Mouse (Mus musculus) kidney, postnatal 0 days (tissue): ENCODE measurements around the gene Olfr800. TPM values are rescaled to one million over a fixed set of nuclear protein-coding genes. Genes with fewer than 3 reads are reported as not detected.

Source experiments
- ATAC-seq: fragments of 200-750 bp; cut with Nextera tagmentation; replicated peaks from 2 replicates; pipeline ENCODE4 v1.8.0; 2017; ENCODE audit warnings: low read depth, moderate number of reproducible peaks, moderate TSS enrichment, moderate library complexity; ENCODE audit not compliant: low FRiP score
- DNase-seq: peaks from one replicate; pipeline ENCODE4 v3.0.0-alpha.2; 2016; ENCODE audit warnings: low spot score
- H3K27ac ChIP-seq: fragments of 300-500 bp; sonication (generic); 2 replicates; pipeline ENCODE4 v1.5.1; 2014; ENCODE audit warnings: mild to moderate bottlenecking
- H3K27me3 ChIP-seq: fragments of 300-500 bp; sonication (generic); 2 replicates; pipeline ENCODE4 v1.6.1; 2014; ENCODE audit warnings: low read length, mixed read lengths; ENCODE audit not compliant: insufficient read depth
- H3K36me3 ChIP-seq: fragments of 300-500 bp; sonication (generic); 2 replicates; pipeline ENCODE4 v1.6.1; 2014; ENCODE audit warnings: low read length, mixed read lengths; ENCODE audit not compliant: insufficient read depth
- H3K4me1 ChIP-seq: fragments of 300-500 bp; sonication (generic); replicated peaks from 2 replicates; pipeline ENCODE4 v1.6.1; 2014; ENCODE audit warnings: antibody characterized with exemption, low read length, mixed read lengths; ENCODE audit not compliant: insufficient read depth
- H3K4me2 ChIP-seq: fragments of 300-500 bp; sonication (generic); 2 replicates; pipeline ENCODE4 v1.6.1; 2014; ENCODE audit warnings: mild to moderate bottlenecking, low read length, moderate library complexity, mixed read lengths
- H3K4me3 ChIP-seq: fragments of 300-500 bp; sonication (generic); replicated peaks from 2 replicates; pipeline ENCODE4 v1.5.1; 2014; ENCODE audit warnings: low read depth, low read length
- H3K9ac ChIP-seq: fragments of 300-500 bp; sonication (generic); 2 replicates; pipeline ENCODE4 v1.6.1; 2014; ENCODE audit warnings: low read depth, low read length
- H3K9me3 ChIP-seq: fragments of 300-500 bp; sonication (generic); replicated peaks from 2 replicates; pipeline ENCODE4 v1.6.1; 2016; ENCODE audit warnings: low read length, inconsistent platforms, mixed read lengths
- CTCF ChIP-seq: IDR thresholded peaks from 2 replicates; pipeline ENCODE4 v1.5.1; 2016; ENCODE audit warnings: antibody characterized with exemption, low read depth, mild to moderate bottlenecking, moderate library complexity
- WGBS: fragments of 180-500 bp; shearing (Covaris S2); extraction: QIAGEN DNeasy Blood & Tissue Kit; methylation state at CpG from one replicate; pipeline ENCODE4 v1.1.7; 2014; 5-methylcytosine and 5-hydroxymethylcytosine counted together
- polyA plus RNA-seq: library from polyadenylated mRNA; unstranded; fragments of >200 nt; fragmentation: Nextera tagmentation; extraction: Ambion mirVana; gene quantifications from 2 replicates; pipeline ENCODE4 v1.2.1, GENCODE M21; 2015

The Olfr800 gene
- not detected in 2 replicates for polyA plus RNA-seq

DNA sequence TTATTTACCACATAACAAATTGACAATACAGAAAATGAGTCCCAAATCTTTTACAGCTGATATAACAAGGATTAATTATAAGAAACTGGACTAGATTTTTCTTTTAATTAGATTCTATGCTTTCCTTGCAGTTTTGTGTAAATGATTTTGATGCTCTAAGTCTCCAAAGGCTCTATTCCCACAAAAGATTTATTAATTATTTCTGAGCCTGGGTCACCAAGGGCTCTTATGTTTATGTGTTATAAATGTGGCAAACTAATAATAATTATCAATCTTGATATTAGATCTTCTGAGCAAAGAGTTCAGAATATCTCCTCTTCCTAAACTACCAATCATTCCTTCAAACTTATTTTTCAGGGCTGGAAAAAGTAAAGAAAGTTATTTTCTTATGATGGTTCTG, at the start of gene Olfr800:
Olfr800 (plus strand) TSS at position 301 of the 400 bp plus-strand sequence.
- Histone ChIP-seq H3K4me1 (no peaks in the 10 kb centered on the region), H3K9me3 (no peaks in the 10 kb centered on the region), H3K4me3 (no peak within 1 kb of the TSS), H3K9ac (no peak within 1 kb of the TSS), H3K36me3 (no peaks in the 10 kb centered on the region), H3K4me2 (no peak within 1 kb of the TSS), H3K27ac (no peak within 1 kb of the TSS), H3K27me3 (no peaks in the 10 kb centered on the region)
- DNase-seq (no peak), ATAC-seq (no peak)
- TF ChIP-seq CTCF, result no peak

DNA sequence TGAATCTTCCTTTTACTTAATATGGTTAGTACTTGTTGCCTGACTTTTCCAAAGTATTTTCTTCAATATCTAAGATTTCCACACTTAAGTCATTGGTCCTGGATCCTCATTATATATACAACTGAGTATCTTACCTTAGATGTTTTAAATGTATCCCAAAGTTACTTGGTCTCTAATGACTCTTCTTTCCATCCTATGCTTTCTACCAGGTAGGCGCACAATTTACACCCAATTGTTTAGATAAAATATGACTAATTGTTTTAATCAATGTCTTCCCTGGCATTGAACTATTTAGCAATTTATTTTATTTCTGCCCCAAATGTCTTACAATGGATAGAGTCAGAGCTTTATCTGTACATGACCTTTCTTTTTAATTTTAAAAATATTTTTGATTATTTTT, 45.0 kb upstream of the Olfr800 start, which contains the start of gene Olfr796:
Olfr796 (minus strand) TSS at position 101 of the 400 bp plus-strand sequence.
- H3K9me3 ChIP-seq, result no peaks in the 10 kb centered on the region
- WGBS, result 95% methylated on average over 1 of the region's 1 CpGs
- DNase-seq (no peak), ATAC-seq (no peak)
- TF ChIP-seq CTCF, result no peak
- no peaks in the 10 kb centered on the region for H3K36me3 ChIP-seq
- H3K4me2 ChIP-seq, result no peak within 1 kb of the TSS
- no peak within 1 kb of the TSS for H3K4me3 ChIP-seq
- no peak within 1 kb of the TSS for H3K9ac ChIP-seq
- H3K27me3 ChIP-seq, result no peaks in the 10 kb centered on the region
- no peak within 1 kb of the TSS for H3K27ac ChIP-seq
- H3K4me1 ChIP-seq, result no peaks in the 10 kb centered on the region

DNA sequence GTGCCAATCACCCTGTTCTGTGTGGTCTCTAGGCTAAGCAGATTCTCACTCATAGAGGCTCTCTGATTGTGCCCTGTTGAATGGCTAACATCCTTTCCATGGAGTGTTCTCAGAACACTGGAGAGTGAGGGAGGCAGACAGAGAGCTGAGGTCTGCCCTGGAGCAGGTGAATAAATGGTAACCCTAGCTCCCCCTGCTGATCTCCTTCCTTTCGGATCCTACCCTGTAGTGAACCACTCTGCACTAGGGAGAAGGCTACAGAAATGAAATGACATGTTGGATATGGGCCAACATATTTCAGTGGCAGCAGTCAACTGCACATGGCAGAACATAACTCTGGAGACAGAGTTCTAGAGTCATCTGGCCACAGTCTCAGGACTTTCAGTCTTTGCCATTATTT, 35.8 kb upstream of the Olfr800 start:
- Histone ChIP-seq H3K36me3 (no peaks in the 10 kb centered on the region), H3K9me3 (no peaks in the 10 kb centered on the region), H3K4me1 (no peaks in the 10 kb centered on the region), H3K9ac (no peak overlapping the region), H3K4me3 (no peak overlapping the region), H3K27ac (no peak overlapping the region), H3K4me2 (no peak overlapping the region), H3K27me3 (no peaks in the 10 kb centered on the region)
- DNase-seq (no peak), ATAC-seq (no peak)
- no peak for TF ChIP-seq CTCF
- 26% methylated on average over 1 of the region's 1 CpGs for WGBS

DNA sequence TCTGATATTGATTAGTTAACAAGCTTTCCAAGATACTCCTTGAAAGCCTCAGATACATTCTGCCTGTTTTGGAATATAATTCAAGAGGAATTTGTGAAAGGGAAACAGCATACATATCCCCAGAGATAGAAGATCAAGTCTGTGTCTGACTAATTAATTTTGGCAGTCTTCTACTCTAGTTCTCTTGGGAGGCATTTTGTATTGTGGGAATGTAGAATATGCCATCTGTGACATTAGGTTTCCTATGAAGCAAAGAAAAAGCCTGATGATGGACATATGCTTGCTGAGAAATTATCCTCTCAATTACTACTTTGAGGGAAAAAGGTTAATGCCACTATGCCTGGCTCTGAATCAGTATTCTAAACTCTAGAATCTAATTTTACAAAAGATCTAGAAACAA, 34.2 kb upstream of the Olfr800 start:
- no peak overlapping the region for H3K27ac ChIP-seq
- no peaks in the 10 kb centered on the region for H3K4me1 ChIP-seq
- no peak overlapping the region for H3K4me2 ChIP-seq
- ATAC-seq (no peak), DNase-seq (no peak)
- H3K36me3 ChIP-seq, result no peaks in the 10 kb centered on the region
- H3K27me3 ChIP-seq, result no peaks in the 10 kb centered on the region
- no peak overlapping the region for H3K4me3 ChIP-seq
- no peak for TF ChIP-seq CTCF
- H3K9ac ChIP-seq, result no peak overlapping the region
- H3K9me3 ChIP-seq, result no peaks in the 10 kb centered on the region

DNA sequence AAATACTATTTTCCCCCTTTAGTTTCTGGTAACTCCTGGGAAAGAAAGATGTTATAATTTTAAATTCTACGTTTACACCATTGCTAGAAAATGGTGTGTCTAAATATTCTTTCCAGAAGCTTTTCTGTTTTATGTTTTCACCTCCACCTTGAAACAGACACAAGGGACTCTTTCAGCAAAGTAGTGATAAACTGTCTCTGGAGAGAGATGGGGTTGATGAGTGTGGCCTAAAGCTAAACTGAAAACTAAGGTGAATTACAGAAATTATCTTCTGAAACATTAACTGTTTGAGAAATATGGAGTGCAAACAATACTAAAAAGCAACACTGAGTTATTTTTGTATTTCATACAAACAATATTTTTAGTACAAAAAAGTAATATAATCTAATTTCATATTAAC, 29.7 kb upstream of the Olfr800 start, which contains the start of gene Olfr798:
Olfr798 (minus strand) TSS at position 101 of the 400 bp plus-strand sequence.
- ATAC-seq (no peak), DNase-seq (no peak)
- H3K36me3 ChIP-seq, result no peaks in the 10 kb centered on the region
- H3K4me2 ChIP-seq, result no peak within 1 kb of the TSS
- no peak within 1 kb of the TSS for H3K27ac ChIP-seq
- no peaks in the 10 kb centered on the region for H3K4me1 ChIP-seq
- no peak within 1 kb of the TSS for H3K9ac ChIP-seq
- H3K9me3 ChIP-seq, result no peaks in the 10 kb centered on the region
- H3K27me3 ChIP-seq, result no peaks in the 10 kb centered on the region
- no peak for TF ChIP-seq CTCF
- H3K4me3 ChIP-seq, result no peak within 1 kb of the TSS
- WGBS, result 70% methylated on average over 1 of the region's 1 CpGs

DNA sequence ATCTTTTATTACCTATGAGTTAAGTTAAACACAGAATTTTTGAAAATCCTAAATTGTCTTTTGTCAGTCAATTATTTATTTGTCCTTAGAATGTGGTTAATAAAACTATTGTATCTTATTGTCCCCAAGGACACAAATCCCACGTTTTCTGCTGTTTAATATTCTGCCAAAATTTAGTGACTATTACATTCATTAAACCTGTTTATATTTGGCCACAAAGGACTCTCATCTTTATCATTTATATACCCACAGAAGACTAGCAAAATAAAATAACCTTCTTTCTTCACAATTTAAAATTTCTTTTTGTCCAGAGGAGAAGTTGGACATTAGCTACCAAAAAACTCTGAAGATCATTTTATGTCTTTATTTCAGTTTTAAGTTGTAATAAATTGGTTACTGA, 20.3 kb upstream of the Olfr800 start, which contains the start of gene Olfr799:
Olfr799 (plus strand) TSS at position 301 of the 400 bp plus-strand sequence.
- no peak for ATAC-seq
- no peak within 1 kb of the TSS for H3K4me2 ChIP-seq

DNA sequence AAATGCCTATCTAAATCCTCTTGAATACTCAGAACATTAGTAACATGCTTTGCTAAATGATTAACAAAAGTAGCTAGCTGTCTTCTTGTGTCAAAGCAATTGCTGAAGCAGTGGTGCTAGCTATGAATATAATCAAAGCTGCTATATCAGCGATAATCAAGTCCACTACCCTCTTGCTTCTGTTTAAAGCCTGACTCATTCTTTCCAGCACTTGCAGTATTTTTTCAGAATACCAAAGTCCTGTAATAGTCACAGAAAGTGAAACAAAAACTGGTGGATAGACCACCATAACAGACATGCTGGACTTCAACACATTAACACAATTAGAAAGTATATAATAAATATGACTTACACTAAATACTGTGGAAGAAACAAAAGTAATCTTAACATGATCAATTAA, 5.7 kb upstream of the Olfr800 start:
- H3K9ac ChIP-seq, result no peak overlapping the region
- no peak for DNase-seq
- H3K27ac ChIP-seq, result no peak overlapping the region
- no peaks in the 10 kb centered on the region for H3K36me3 ChIP-seq
- H3K9me3 ChIP-seq, result no peaks in the 10 kb centered on the region
- H3K4me1 ChIP-seq, result no peaks in the 10 kb centered on the region
- WGBS, result 80% methylated on average over 1 of the region's 1 CpGs
- H3K4me3 ChIP-seq, result no peak overlapping the region
- H3K4me2 ChIP-seq, result no peak overlapping the region
- H3K27me3 ChIP-seq, result no peaks in the 10 kb centered on the region
- no peak for ATAC-seq
- TF ChIP-seq CTCF, result no peak

More for the DNA sequence above, 20.3 kb upstream of the Olfr800 start, which contains the start of gene Olfr799:
- Histone ChIP-seq H3K9ac (no peak within 1 kb of the TSS), H3K4me3 (no peak within 1 kb of the TSS), H3K36me3 (no peaks in the 10 kb centered on the region), H3K9me3 (no peaks in the 10 kb centered on the region), H3K27me3 (no peaks in the 10 kb centered on the region), H3K4me1 (no peaks in the 10 kb centered on the region), H3K27ac (no peak within 1 kb of the TSS)
- 26% methylated on average over 1 of the region's 1 CpGs for WGBS
- DNase-seq, result no peak
- TF ChIP-seq CTCF, result no peak
